Mouse (Mus musculus) myocyte (in vitro differentiated cells): ENCODE data around the gene Map2k5. TPM values are rescaled to one million over a fixed set of nuclear protein-coding genes. Genes with fewer than 3 reads are reported as not detected.

ENCODE experiments used
- H3K27me3 ChIP-seq: one replicate; pipeline ENCODE4 v1.6.1; 2011; ENCODE audit not compliant: control insufficient read depth, insufficient read depth, insufficient read length
- H3K36me3 ChIP-seq: one replicate; pipeline ENCODE4 v1.6.1; 2011; ENCODE audit not compliant: control insufficient read depth, insufficient read depth
- H3K4me2 ChIP-seq: one replicate; pipeline ENCODE4 v1.6.1; 2011; ENCODE audit warnings: low read depth, control low read depth
- H3K4me3 ChIP-seq: one replicate; pipeline ENCODE4 v1.5.1; 2011; ENCODE audit warnings: mild to moderate bottlenecking, control low read depth, moderate library complexity
- H3K79me2 ChIP-seq: one replicate; pipeline ENCODE4 v1.6.1; 2011; ENCODE audit not compliant: control insufficient read depth, insufficient read depth
- H3ac ChIP-seq: one replicate; pipeline ENCODE4 v1.6.1; 2011; ENCODE audit not compliant: control insufficient read depth, insufficient read length
- CEBPB ChIP-seq: IDR thresholded peaks from 2 replicates; pipeline ENCODE4 v1.6.1; 2011; ENCODE audit warnings: mild to moderate bottlenecking, moderate library complexity; ENCODE audit not compliant: poor library complexity, insufficient read depth, severe bottlenecking
- E2F4 ChIP-seq: IDR thresholded peaks from one replicate; pipeline ENCODE4 v1.6.1; 2011; ENCODE audit warnings: mild to moderate bottlenecking, control low read depth, moderate library complexity; ENCODE audit not compliant: insufficient read depth
- MAX ChIP-seq: IDR thresholded peaks from one replicate; pipeline ENCODE4 v1.6.1; 2011; ENCODE audit warnings: low read depth, mild to moderate bottlenecking, control low read depth
- MYOD1 ChIP-seq, 3 experiments: IDR thresholded peaks; one replicate each; pipeline ENCODE4 v1.6.1; 2011; ENCODE audit warnings: control low read depth in 2 of 3, low read depth in 2 of 3, mild to moderate bottlenecking in 2 of 3, moderate library complexity in 1 of 3; ENCODE audit not compliant: insufficient read length in 2 of 3, control insufficient read depth in 1 of 3
- MYOG ChIP-seq, 3 experiments: IDR thresholded peaks; one replicate each; pipeline ENCODE4 v1.6.1; 2011; ENCODE audit warnings: control low read depth in 2 of 3, low read depth in 2 of 3, mild to moderate bottlenecking in 2 of 3; ENCODE audit not compliant: insufficient read length in 2 of 3, control insufficient read depth in 1 of 3, insufficient read depth in 1 of 3
- POLR2A ChIP-seq: IDR thresholded peaks from one replicate; pipeline ENCODE4 v1.6.1; 2011; ENCODE audit warnings: low read depth, mild to moderate bottlenecking, control low read depth, moderate library complexity; ENCODE audit not compliant: insufficient read length
- POLR2AphosphoS2 ChIP-seq: IDR thresholded peaks from one replicate; pipeline ENCODE4 v1.6.1; 2011; ENCODE audit warnings: low read depth, control low read depth; ENCODE audit not compliant: insufficient read length
- REST ChIP-seq: IDR thresholded peaks from one replicate; pipeline ENCODE4 v1.6.1; 2011; ENCODE audit warnings: mild to moderate bottlenecking, control low read depth, moderate library complexity; ENCODE audit not compliant: insufficient read depth, insufficient read length
- SRF ChIP-seq: IDR thresholded peaks from one replicate; pipeline ENCODE4 v1.6.1; 2011; ENCODE audit warnings: low read depth; ENCODE audit not compliant: control insufficient read depth, insufficient read length
- TCF12 ChIP-seq: IDR thresholded peaks from one replicate; pipeline ENCODE4 v1.6.1; 2011; ENCODE audit warnings: mild to moderate bottlenecking, control low read depth; ENCODE audit not compliant: poor library complexity, insufficient read depth, severe bottlenecking
- TCF3 ChIP-seq: IDR thresholded peaks from one replicate; pipeline ENCODE4 v1.6.1; 2011; ENCODE audit warnings: low read depth, control low read depth; ENCODE audit not compliant: insufficient read length
- USF1 ChIP-seq: IDR thresholded peaks from one replicate; pipeline ENCODE4 v1.6.1; 2011; ENCODE audit warnings: low read depth, mild to moderate bottlenecking, control low read depth, moderate library complexity
- polyA plus RNA-seq: library from polyadenylated mRNA; unstranded; fragments of >200 nt; fragmentation: generic; extraction: Trizol; gene quantifications from one replicate; pipeline ENCODE4 v1.2.1, GENCODE M21; 2012; ENCODE audit warnings: missing spikeins

Gene Map2k5
- polyA plus RNA-seq, 1 experiment: 17.7 TPM

DNA sequence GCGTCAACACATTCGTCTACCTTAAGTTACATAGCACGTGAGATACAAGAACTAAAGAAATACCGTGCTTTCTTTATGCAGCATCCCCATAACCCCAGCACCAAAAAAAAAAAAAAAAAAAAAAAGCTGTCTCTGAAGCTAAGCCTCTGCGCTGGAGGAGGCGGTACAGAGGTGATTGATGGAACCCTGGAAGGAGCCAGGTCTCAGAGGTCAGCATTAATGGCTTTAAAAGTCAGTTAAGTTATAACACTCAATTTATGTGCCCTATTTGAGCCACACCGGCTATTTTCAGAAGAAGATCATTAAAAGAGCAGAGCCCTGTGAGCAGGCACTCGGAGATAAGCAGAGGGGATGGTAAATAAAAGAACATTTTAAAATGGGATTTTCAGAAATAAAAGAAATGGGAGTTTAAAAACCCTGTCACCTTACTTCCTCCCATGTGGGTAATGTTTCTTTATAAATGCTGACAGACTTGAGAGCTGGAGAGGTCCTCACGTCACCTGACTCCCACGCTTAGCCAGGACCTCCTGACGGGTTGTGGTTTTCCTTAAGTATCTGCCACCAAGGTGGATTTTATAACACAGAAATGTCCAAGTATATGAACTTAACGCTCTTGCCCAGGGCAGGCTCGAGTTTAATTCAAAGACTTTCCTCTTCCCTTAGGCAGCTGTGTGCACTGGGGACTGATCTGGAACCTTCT, 83.8 kb downstream of the Map2k5 start:
- TF ChIP-seq POLR2A (no peak), REST (no peak), MYOD1 (IDR thresholded peaks at IDR 0.05; ENCODE audit: control insufficient read depth in 1 of 3, insufficient read length in 2 of 3, low read depth in 2 of 3) (no peak), SRF (no peak), POLR2AphosphoS2 (no peak), TCF3 (no peak), E2F4 (no peak), MYOG (IDR thresholded peaks at IDR 0.05; ENCODE audit: control insufficient read depth in 1 of 3, insufficient read depth in 1 of 3, insufficient read length in 2 of 3, low read depth in 2 of 3) (no peak), TCF12 (no peak), USF1 (no peak), MAX (no peak), CEBPB (no peak)
- Histone ChIP-seq H3K79me2 (no peaks in the 10 kb centered on the region), H3K36me3 (peaks cover 9% of the 10 kb centered on the region)

GRCm38 (mm10) chr9:63288676-63289075, 89.0 kb downstream of the Map2k5 start:
- TF ChIP-seq TCF3: no peak
- no peak for TF ChIP-seq TCF12
- TF ChIP-seq REST: no peak
- TF ChIP-seq USF1: no peak
- no peak for TF ChIP-seq MYOD1 (IDR thresholded peaks at IDR 0.05; ENCODE audit: control insufficient read depth in 1 of 3, insufficient read length in 2 of 3, low read depth in 2 of 3)
- no peak for TF ChIP-seq CEBPB
- TF ChIP-seq MYOG (IDR thresholded peaks at IDR 0.05; ENCODE audit: control insufficient read depth in 1 of 3, insufficient read depth in 1 of 3, insufficient read length in 2 of 3, low read depth in 2 of 3): no peak
- no peak for TF ChIP-seq POLR2AphosphoS2
- TF ChIP-seq POLR2A: no peak
- no peak for TF ChIP-seq SRF
- TF ChIP-seq E2F4: no peak
- no peak for TF ChIP-seq MAX
- Histone ChIP-seq H3K36me3 (peaks cover 9% of the 10 kb centered on the region), H3ac (no peak overlapping the region), H3K79me2 (no peaks in the 10 kb centered on the region), H3K4me3 (no peak overlapping the region), H3K4me2 (no peak overlapping the region), H3K27me3 (no peaks in the 10 kb centered on the region)

More for the DNA sequence above, 83.8 kb downstream of the Map2k5 start:
- no peak overlapping the region for H3ac ChIP-seq
- H3K4me2 ChIP-seq: no peak overlapping the region
- H3K27me3 ChIP-seq: no peaks in the 10 kb centered on the region
- H3K4me3 ChIP-seq: no peak overlapping the region

GRCm38 (mm10) chr9:63284392-63284791, 93.3 kb downstream of the Map2k5 start:
- TF ChIP-seq POLR2A: no peak
- TF ChIP-seq MYOG (IDR thresholded peaks at IDR 0.05; ENCODE audit: control insufficient read depth in 1 of 3, insufficient read depth in 1 of 3, insufficient read length in 2 of 3, low read depth in 2 of 3): no peak
- no peak for TF ChIP-seq USF1
- TF ChIP-seq E2F4: no peak
- TF ChIP-seq SRF: no peak
- TF ChIP-seq TCF3: no peak
- TF ChIP-seq TCF12: no peak
- TF ChIP-seq POLR2AphosphoS2: no peak
- TF ChIP-seq MYOD1 (IDR thresholded peaks at IDR 0.05; ENCODE audit: control insufficient read depth in 1 of 3, insufficient read length in 2 of 3, low read depth in 2 of 3): no peak
- TF ChIP-seq CEBPB: no peak
- TF ChIP-seq REST: no peak
- no peak for TF ChIP-seq MAX
- Histone ChIP-seq H3K4me2 (no peak overlapping the region), H3K36me3 (no peaks in the 10 kb centered on the region), H3K79me2 (no peaks in the 10 kb centered on the region), H3K27me3 (no peaks in the 10 kb centered on the region), H3ac (no peak overlapping the region), H3K4me3 (no peak overlapping the region)

- Histone ChIP-seq H3K27me3 (no peaks in the 10 kb centered on the region), H3ac (no peak overlapping the region), H3K4me3 (no peak overlapping the region), H3K79me2 (no peaks in the 10 kb centered on the region), H3K36me3 (no peaks in the 10 kb centered on the region), H3K4me2 (no peak overlapping the region)
- no peak for TF ChIP-seq MYOG (IDR thresholded peaks at IDR 0.05; ENCODE audit: control insufficient read depth in 1 of 3, insufficient read depth in 1 of 3, insufficient read length in 2 of 3, low read depth in 2 of 3)
Observed at GRCm38 (mm10) chr9:63281996-63282395, 95.7 kb downstream of the Map2k5 start.

DNA sequence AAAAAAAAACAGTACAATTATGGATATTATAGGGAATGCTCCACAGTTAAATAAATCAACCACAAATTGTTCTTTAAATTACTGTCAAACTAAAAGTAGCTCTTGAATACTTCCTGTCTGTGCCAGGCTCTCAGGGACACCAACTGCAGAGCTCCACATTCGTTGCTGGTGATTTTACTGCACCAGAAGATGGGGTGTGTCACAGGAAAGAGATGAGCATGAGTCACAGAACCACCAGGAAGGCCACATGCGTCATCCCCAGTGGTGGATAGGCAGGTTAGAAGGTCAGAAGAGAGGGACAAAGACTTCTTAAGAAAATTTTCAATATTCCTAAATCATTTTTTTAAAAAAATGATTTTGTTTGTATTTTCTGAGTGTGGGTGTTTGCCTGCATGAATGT, 96.6 kb downstream of the Map2k5 start:
- H3K27me3 ChIP-seq: no peaks in the 10 kb centered on the region
- no peak overlapping the region for H3ac ChIP-seq
- no peaks in the 10 kb centered on the region for H3K79me2 ChIP-seq
- no peak overlapping the region for H3K4me3 ChIP-seq
- peak in 1 of 3 experiments; percentile 22 for TF ChIP-seq MYOD1 (IDR thresholded peaks at IDR 0.05; ENCODE audit: control insufficient read depth in 1 of 3, insufficient read length in 2 of 3, low read depth in 2 of 3)
- no peak for TF ChIP-seq MAX
- peak overlapping the region; percentile 22 for H3K4me2 ChIP-seq
- no peaks in the 10 kb centered on the region for H3K36me3 ChIP-seq
